Comparison of ENCODE assay signal across 20 mouse cellular contexts in the genomic region with DNA sequence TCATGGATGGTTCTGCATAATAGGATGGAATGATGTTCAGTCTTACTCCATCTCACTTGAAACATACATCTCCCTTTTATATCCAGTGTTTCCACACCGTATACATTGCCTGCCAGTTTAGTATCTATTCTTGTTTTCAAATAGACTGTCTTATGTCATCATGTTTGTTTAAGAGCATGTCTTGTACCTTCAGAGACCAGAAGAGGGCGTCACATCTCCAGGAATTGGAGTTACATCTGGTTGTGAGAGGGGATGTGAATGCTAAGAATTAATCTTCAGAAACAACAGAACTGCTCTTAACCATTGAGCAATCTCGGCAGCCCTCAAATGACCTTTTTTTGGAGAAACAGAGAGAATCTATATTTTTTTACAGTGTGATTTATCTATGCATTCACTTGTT.
DNase-seq lines count a peak whose midpoint lies in the region; ATAC-seq and TF ChIP-seq lines count a peak whose summit lies in the region.
"Had no signal": no experiment of that assay in that cellular context is flagged by ENCODE, and none has a peak within 500 bp of the region (broad histone marks: within the 10 kb centered on the region; RNA-seq: fewer than 3 reads in every experiment).

No protein-coding gene starts in this region.

- no peak for TF ChIP-seq EP300 in liver, embryonic 14.5 days (IDR thresholded peaks at IDR 0.05; ENCODE audit: low read depth)

- DNase-seq in CD4-positive, CD25-positive, alpha-beta regulatory T cell, adult 2 months (ENCODE audit: low read depth, low spot score), result peak; percentile 22
- DNase-seq in liver, result no peak
- peak; percentile 75 for DNase-seq in ES-CJ7 (ENCODE audit: low read depth, low spot score)
- DNase-seq in liver, embryonic 14.5 days (ENCODE audit: low read depth in 3 of 3, low spot score in 3 of 3), result no peak
- DNase-seq in urinary bladder, postnatal 10 days (ENCODE audit: low spot score), result no peak
- DNase-seq: cerebellum, adult 8-10 months; gastrocnemius, postnatal 14 days; heart, postnatal 10 days; layer of hippocampus, postnatal 36 days; thymus, postnatal 25 days had no signal

- peak; percentile 41; the same call in 1 of the 2 replicates for TF ChIP-seq CTCF in liver, embryonic 14.5 days (IDR thresholded peaks at IDR 0.05; ENCODE audit: low read depth)

- H3K27ac ChIP-seq in liver, embryonic 12.5 days, result peak overlapping the region; percentile 98
- peak overlapping the region; percentile 99 for H3K27ac ChIP-seq in liver, embryonic 14.5 days
- no peak overlapping the region for H3K27ac ChIP-seq in neural tube, embryonic 15.5 days (replicated peaks)
- H3K27ac ChIP-seq: forebrain, embryonic 12.5 days; hindbrain, embryonic 12.5 days; macrophage had no signal

- peaks cover 76% of the 10 kb centered on the region for H3K4me1 ChIP-seq in liver, embryonic 12.5 days
- H3K4me1 ChIP-seq in liver, embryonic 14.5 days (replicated peaks; ENCODE audit: control insufficient read depth in 2 of 2, insufficient read depth in 2 of 2, low read length in 1 of 2), result peaks cover 52 to 55% of the 10 kb centered on the region in 2 experiments
- H3K4me1 ChIP-seq in neural tube, embryonic 15.5 days, result 0 out of 2 replicates have a peak, but pooled peaks cover 8% of the 10 kb centered on the region

- no peak overlapping the region for H3K4me2 ChIP-seq in liver, embryonic 12.5 days
- H3K4me2 ChIP-seq in liver, embryonic 14.5 days (ENCODE audit: low read depth), result no peak overlapping the region
- no peak overlapping the region for H3K4me2 ChIP-seq in neural tube, embryonic 15.5 days
- H3K4me2 ChIP-seq: forebrain, embryonic 12.5 days; heart, embryonic 11.5 days; hindbrain, embryonic 12.5 days; lung, embryonic 15.5 days had no signal

- H3K9me3 ChIP-seq in liver, embryonic 12.5 days (replicated peaks), result no peaks in the 10 kb centered on the region
- peaks cover 2% of the 10 kb centered on the region; the same call in 1 of the 2 replicates for H3K9me3 ChIP-seq in liver, embryonic 14.5 days (ENCODE audit: control insufficient read depth, low read length)
- H3K9me3 ChIP-seq in neural tube, embryonic 15.5 days (replicated peaks), result no peaks in the 10 kb centered on the region
- H3K9me3 ChIP-seq: forebrain, embryonic 12.5 days; G1E; hindbrain, embryonic 12.5 days; lung, embryonic 15.5 days; midbrain, embryonic 10.5 days had no signal

- H3K9ac ChIP-seq in liver, embryonic 12.5 days, result no peak overlapping the region
- H3K9ac ChIP-seq in liver, embryonic 14.5 days (replicated peaks), result no peak overlapping the region; the same call in 1 of the 2 replicates
- H3K9ac ChIP-seq in neural tube, embryonic 15.5 days (replicated peaks), result no peak overlapping the region
- H3K9ac ChIP-seq: forebrain, embryonic 12.5 days; hindbrain, embryonic 12.5 days; lung, embryonic 15.5 days had no signal

- no peaks in the 10 kb centered on the region for H3K27me3 ChIP-seq in liver, embryonic 12.5 days (replicated peaks)
- H3K27me3 ChIP-seq in liver, embryonic 14.5 days (ENCODE audit: control insufficient read depth, insufficient read depth, low read length), result no peaks in the 10 kb centered on the region
- H3K27me3 ChIP-seq in neural tube, embryonic 15.5 days (replicated peaks), result no peaks in the 10 kb centered on the region
- H3K27me3 ChIP-seq: forebrain, embryonic 12.5 days; hindbrain, embryonic 12.5 days; lung, embryonic 15.5 days had no signal

- 79% methylated on average over 3 of the region's 3 CpGs for WGBS in liver, embryonic 12.5 days (ENCODE audit: insufficient replicate concordance)
- WGBS in liver, embryonic 14.5 days (ENCODE audit: insufficient replicate concordance), result 87% methylated on average over 3 of the region's 3 CpGs
- 92% methylated on average over 3 of the region's 3 CpGs for WGBS in neural tube, embryonic 15.5 days

- ATAC-seq in CD4-positive, CD25-positive, alpha-beta regulatory T cell, adult 4 months, result no peak
- no peak for ATAC-seq in liver, embryonic 12.5 days
- ATAC-seq in liver, embryonic 14.5 days (ENCODE audit: insufficient read depth), result no peak
- ATAC-seq in neural tube, embryonic 15.5 days (ENCODE audit: low FRiP score), result no peak

- H3K4me3 ChIP-seq in liver, embryonic 12.5 days, result no peak overlapping the region
- H3K4me3 ChIP-seq in liver, embryonic 14.5 days (ENCODE audit: insufficient read depth in 1 of 2, low read depth in 2 of 2, low read length in 2 of 2), result no peak overlapping the region
- H3K4me3 ChIP-seq in neural tube, embryonic 15.5 days (replicated peaks), result no peak overlapping the region
- H3K4me3 ChIP-seq: forebrain, embryonic 12.5 days; hindbrain, embryonic 12.5 days; lung, embryonic 15.5 days; midbrain, embryonic 10.5 days had no signal

- no peaks in the 10 kb centered on the region for H3K36me3 ChIP-seq in liver, embryonic 12.5 days
- H3K36me3 ChIP-seq in liver, embryonic 14.5 days (replicated peaks; ENCODE audit: control insufficient read depth, insufficient read depth, low read depth), result no peaks in the 10 kb centered on the region
- H3K36me3 ChIP-seq in neural tube, embryonic 15.5 days, result no peaks in the 10 kb centered on the region
- H3K36me3 ChIP-seq: forebrain, embryonic 12.5 days; G1E; hindbrain, embryonic 12.5 days; lung, embryonic 15.5 days; midbrain, embryonic 10.5 days had no signal

Comparison
In these comparisons a context has a peak if more than half of its experiments do, and no peak if none do; other contexts are left out.
1. DNase-seq: peak in CD4-positive, CD25-positive, alpha-beta regulatory T cell, adult 2 months (single experiment) and ES-CJ7 (single experiment); none in liver (single experiment), liver, embryonic 14.5 days (0 of 3) and urinary bladder, postnatal 10 days (single experiment).